Mouse (Mus musculus): Measurements from ENCODE around the gene 1700092M07Rik.
A peak's percentile ranks its signal among the peaks of the same experiment; 100 is the strongest.
"Not testable (repeated sequence)": the region's sequence is repeated elsewhere in the genome, so short reads cannot be mapped to it uniquely, and the experiment has no call there.

The 1700092M07Rik gene

GRCm38 (mm10) chr19:8716767-8717475 lies 23.6 kb upstream of the 1700092M07Rik start:
- no peak for DNase-seq (ENCODE audit: low spot score)

GRCm38 (mm10) chr19:8718357-8718756 lies 22.2 kb upstream of the 1700092M07Rik start:
- peak; percentile 83 for DNase-seq (ENCODE audit: low spot score)

DNA sequence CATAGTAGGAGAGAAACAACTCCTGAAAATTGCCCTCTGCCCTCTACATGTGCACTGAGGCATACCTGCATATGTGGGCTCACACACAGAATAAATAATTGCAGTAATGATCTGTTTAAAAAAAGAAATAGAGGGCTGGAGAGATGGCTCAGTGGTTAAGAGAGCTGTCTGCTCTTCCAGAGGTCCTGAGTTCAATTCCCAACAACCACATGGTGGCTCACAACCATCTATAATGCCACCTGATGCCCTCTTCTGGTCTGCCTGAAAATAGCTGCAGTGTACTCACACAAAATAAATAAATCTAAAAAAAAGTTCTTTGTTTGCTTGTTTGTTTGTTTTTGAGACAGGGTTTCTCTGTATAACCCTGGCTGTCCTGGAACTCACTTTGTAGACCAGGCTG lies 21.5 kb upstream of the 1700092M07Rik start:
- not testable (repeated sequence) for DNase-seq (ENCODE audit: low spot score)

DNA sequence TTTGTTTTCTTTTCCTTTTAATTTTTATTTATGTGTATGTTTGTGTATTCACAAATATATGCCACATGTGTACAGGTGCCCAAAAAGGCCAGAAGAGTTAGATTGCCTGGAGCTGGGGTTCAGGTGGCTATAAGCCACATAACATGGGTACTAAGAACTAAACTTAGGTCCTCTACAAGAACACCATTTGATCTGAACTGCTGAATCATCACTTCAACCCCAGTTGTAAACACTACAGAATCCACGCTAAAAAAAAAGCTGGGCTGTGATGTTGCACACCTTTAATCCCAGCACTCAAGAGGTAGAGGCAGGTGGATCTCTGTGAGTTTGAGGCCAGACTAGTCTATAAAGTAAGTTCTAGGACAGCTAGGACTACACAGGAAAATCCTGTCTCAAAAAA lies 19.1 kb upstream of the 1700092M07Rik start:
- DNase-seq (ENCODE audit: low spot score), result no peak

GRCm38 (mm10) chr19:8722021-8722420 lies 18.5 kb upstream of the 1700092M07Rik start:
- DNase-seq (ENCODE audit: low spot score), result no peak

DNA sequence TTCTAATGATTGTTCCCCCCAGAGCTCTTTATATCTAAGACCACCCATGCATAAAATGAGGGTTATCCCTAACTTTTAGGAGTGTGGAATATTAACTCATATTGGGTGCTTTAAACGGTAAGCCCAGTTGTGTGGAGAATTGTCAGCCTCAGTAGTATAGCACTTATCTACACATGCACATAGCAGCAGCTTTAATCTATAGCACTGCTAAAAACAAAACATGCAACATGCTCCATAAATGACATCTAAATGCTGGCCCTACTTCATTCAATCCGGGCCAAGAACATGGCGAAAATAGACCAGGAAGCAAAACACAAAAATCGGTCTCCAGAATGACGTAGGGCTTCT lies 18.0 kb upstream of the 1700092M07Rik start:
- no peak for DNase-seq (ENCODE audit: low spot score)

GRCm38 (mm10) chr19:8722907-8723573 lies 17.5 kb upstream of the 1700092M07Rik start, which contains the start of gene Slc3a2:
Gene Slc3a2 (minus strand): TSS chr19:8723369.
- peak; percentile 99 for DNase-seq (ENCODE audit: low spot score)

DNA sequence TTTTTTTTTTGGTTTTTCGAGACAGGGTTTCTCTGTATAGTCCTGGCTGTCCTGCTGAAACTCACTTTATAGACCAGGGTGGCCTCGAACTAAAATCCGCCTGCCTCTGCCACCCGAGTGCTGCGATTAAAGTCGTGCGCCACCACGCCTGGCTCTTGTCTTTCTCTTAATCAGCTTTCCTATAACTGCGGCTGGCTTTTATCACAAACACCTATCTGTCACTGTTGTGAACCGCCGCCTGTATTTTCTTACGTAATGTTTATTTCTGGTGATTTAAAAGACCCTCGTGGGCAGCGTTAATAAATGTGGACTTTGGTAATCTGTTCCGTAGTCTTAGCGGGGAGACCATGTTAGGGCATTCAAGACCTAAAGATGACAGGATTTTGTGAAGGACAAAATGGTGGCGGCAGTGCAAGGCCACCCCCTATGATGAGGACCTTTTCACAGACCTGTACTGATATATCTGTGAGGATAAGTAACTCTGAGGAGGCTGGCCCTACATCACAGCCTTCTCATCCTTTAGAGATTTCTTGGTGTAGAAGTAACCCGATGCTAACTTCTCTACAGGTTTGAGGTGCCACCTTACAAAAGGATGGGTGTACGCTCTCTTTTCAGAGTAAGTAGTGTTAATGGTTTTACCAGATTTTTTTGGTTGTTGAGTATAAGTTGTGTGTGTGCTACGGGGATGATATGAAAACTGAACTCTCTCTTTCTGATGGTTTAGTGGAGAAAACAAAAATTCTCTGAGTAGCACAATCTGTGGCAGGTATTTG lies 16.8 kb upstream of the 1700092M07Rik start:
- DNase-seq (ENCODE audit: low spot score), result peak; percentile 36

DNA sequence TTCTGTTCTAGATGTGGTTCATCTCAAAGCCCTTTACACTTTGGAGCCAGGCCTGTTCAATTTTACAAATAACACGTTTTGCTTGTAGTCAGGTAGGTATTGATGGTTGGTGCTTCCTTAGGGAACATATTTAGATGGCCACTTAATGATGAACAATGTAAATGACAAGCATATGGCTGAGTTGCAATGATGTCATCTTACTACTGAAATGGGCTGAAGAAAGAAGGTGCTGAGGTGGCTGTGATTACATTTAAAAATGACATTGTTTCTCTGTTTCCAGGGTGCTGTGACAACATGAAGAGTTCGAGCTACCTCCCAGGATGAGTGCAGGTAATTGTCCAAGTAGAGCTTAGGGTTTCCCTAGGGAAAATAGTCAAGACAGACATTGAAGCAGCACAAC lies 16.1 kb upstream of the 1700092M07Rik start:
- DNase-seq (ENCODE audit: low spot score), result no peak

GRCm38 (mm10) chr19:8725081-8725613 lies 15.4 kb upstream of the 1700092M07Rik start:
- no peak for DNase-seq (ENCODE audit: low spot score)

- DNase-seq (ENCODE audit: low spot score), result no peak
These were observed 13.7 kb upstream of the 1700092M07Rik start for GRCm38 (mm10) chr19:8726609-8727390.

GRCm38 (mm10) chr19:8727495-8728114 lies 12.9 kb upstream of the 1700092M07Rik start:
- DNase-seq (ENCODE audit: low spot score), result no peak

DNA sequence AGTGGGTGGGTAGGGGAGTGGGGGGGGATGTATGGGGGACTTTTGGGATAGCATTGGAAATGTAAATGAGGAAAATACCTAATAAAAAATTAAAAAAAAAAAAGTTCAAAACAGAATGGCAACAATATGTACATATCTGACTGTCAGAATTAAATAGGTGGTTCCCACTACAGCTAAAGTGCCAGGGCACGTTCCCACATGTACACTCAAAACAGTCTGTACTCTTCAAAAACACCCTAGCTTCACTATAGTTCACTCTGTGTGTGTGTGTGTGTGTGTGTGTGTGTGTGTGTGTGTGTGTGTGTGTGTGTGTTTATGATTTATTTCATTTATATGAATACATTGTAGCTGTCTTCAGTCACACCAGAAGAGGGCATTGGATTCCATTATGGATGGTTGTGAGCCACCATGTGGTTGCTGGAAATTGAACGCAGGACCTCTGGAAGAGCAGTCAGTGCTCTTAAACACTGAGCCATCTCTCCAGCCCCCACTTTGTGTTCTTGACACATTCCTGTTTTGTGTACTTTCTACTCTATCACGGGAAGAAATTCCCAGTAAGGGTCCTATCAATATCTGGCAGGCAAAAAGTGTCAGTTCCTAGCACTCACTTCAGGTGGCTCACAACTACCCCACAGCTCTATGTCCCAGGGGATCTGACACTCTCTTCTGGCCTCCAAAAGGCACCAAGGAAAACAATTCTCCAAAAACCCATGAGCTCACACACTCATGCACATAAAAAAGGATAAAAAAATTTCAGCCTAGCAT lies 12.0 kb upstream of the 1700092M07Rik start:
- DNase-seq (ENCODE audit: low spot score), result not testable (repeated sequence)

- DNase-seq (ENCODE audit: low spot score), result no peak
These were observed 6.2 kb upstream of the 1700092M07Rik start for GRCm38 (mm10) chr19:8734334-8734733.

DNA sequence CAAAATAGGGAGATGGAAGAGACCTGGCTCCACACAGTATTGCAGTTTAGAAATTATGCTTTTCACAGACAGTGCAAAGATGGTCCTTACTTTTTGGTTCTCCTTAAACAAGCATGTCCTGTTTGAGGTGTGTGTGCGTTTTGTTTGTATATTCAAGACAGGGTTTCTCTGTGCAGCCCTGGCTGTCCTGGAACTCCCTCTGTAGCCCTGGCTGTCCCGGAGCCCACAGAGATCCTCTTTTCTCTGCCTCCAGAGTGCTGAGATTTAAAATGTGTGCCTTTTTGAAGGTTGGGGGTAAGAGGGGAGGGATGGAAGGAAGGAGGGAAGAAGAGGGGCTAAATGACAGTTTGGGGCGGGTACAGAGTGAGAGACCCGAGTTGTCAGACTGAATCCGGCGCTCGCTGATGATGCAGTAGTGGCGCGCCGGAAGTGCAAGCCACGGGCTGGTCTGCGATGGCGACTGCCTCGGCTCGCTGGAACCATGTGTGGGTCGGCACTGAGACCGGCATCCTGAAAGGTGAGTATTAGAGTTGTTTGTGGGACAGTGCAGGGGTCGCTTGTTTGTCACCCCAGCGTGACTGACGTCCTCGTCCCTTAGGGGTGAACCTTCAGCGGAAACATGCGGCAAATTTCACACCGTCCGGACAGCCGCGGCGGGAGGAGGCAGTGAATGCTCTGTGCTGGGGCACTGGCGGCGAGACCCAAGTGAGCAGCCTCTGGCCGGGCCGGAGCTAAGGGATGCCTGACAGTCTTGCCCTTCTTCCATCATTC lies 4.9 kb upstream of the 1700092M07Rik start, which contains the start of gene Wdr74:
TSS of gene Wdr74 (plus strand) at position 439 of the 771 bp plus-strand sequence.
- DNase-seq (ENCODE audit: low spot score), result peak; percentile 89

GRCm38 (mm10) chr19:8736160-8736467 lies 4.4 kb upstream of the 1700092M07Rik start:
- DNase-seq (ENCODE audit: low spot score), result no peak

DNA sequence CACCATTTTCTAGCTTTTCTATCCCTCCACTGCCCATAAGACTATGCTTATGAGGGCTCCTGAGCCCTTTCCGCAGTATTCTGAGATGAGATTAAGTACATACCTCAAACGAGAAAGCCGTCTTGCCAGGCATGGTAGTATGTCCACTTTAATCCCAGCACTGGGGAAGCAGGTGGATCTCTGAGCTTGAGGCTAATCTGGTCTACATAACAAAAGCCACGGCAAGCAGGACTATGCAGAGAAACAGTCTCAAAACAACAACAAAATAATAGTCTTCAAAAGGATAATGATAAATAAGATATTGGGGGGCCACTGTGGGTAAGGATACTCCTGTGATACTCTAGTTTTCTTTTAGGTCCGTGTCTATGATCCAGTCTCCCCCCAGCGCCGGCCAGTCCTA lies 1.6 kb upstream of the 1700092M07Rik start:
- no peak for DNase-seq (ENCODE audit: low spot score)

- no peak for DNase-seq (ENCODE audit: low spot score)
These were observed 872 bp upstream of the 1700092M07Rik start for GRCm38 (mm10) chr19:8739646-8740045.

- DNase-seq (ENCODE audit: low spot score), result peak; percentile 97
These were observed 838 bp downstream of the 1700092M07Rik start, which contains the start of gene Stx5a for GRCm38 (mm10) chr19:8741243-8741869. Gene Stx5a (plus strand): TSS chr19:8741413.

Measured in T-cell, adult 2 months (primary cell).